Mouse (Mus musculus): ENCODE data around the gene Amhr2.

Amhr2 gene

DNA sequence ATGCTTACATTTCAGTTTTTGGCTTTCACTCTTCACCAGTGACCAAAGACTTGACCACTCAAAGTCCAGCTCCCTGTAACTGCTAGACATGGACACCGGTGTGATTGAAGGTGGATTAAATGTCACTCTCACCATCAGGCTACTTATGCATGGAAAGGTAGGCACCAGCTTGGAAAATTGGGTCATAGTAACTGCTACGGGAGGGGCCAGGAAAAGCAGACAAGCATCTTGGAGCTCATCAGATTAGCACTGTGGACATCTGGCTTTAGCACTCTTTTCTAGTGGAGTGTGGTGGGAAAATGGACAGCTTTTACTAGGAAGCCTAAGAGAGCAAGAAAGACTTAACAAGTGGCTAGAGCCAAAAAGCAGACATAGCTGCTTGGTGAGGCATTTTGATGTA lies 28.1 kb downstream of the Amhr2 start:
- no peak for DNase-seq

DNA sequence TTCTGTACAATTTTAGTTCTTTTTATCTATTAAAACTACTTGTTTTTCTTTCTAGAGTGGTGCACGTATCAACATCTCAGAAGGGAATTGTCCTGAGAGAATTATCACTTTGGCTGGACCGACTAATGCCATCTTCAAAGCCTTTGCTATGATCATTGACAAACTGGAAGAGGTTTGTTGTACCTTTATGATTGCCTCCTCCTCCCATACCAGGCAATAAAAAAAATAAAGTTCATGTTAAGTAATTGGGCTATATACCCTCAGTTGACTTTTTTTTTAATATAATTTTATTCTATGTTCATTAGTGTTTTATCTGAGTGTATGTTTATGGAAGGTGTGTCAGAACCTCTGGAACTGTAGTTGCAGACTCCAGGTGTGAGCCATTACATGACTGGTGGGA lies 29.4 kb downstream of the Amhr2 start:
- no peak for DNase-seq

DNA sequence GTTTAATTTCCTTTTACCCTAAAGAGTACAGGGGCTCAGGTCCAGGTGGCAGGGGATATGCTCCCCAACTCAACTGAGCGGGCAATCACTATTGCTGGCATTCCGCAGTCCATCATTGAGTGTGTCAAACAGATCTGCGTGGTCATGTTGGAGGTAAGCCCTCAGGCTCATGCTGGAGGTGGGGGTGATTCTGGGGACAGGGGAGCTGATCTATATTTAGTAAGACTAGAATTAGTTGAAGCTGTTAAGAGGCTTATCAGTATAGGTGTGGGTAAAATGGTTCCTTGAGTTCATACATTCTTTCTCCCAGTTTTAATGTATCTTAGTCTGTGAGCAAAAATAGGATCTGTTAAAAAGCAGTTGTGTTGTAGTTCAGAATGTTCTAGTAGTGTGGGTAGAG lies 38.0 kb downstream of the Amhr2 start:
- DNase-seq = no peak

DNA sequence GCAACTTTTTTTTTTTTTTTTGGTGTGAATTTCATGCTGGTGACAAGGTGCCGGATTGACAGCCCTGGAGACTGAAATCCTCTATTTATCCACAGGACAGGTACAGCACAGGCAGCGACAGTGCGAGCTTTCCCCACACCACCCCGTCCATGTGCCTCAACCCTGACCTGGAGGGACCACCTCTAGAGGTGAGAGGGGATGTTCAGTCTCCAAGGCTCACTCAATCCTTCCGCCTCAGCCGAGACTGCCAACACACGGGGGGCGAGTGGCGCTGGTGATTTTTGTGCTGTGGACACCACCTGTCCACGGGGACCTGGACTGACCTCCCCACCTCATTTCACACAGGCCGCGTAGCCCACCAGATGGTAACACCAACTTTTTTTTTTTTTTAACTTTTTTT lies 40.7 kb downstream of the Amhr2 start:
- no peak for DNase-seq

DNA sequence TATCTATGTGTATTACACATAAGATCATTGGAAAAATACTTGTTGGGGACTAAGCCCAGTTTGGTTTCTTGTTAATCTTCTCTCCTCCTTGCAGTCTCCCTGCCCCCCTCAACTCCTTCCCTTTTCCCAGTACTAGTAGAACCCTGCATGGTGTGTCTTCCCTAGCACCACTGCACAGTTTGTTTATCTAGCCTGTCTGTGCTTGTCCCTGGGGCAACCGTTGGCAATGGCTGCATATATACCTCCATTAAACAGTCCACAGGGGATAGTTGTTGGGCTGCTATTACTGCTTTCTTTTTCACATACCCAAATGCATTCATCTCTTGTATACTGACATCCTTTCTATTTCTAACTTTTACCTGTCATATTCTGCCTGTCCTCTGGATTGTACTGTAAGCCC lies 42.5 kb downstream of the Amhr2 start:
- no peak for DNase-seq

DNA sequence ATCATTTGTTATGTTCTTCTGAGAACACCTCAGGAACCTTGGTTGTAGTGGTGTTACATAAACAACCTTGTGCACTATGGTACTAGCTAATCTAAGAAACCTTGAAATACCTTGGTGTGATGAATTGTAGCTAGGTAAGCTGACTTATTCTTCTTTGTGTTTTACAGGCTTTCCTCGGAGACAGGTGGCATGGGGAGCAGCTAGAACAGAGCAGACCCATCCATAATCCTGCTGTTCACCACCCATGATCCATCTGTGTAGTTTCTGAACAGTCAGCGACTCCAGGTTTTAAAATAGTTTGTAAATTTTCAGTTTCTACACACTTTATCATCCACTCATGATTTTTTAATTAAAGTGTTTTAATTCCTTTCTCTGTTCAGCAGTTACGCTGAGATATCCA lies 53.2 kb downstream of the Amhr2 start:
- no peak for DNase-seq

DNA sequence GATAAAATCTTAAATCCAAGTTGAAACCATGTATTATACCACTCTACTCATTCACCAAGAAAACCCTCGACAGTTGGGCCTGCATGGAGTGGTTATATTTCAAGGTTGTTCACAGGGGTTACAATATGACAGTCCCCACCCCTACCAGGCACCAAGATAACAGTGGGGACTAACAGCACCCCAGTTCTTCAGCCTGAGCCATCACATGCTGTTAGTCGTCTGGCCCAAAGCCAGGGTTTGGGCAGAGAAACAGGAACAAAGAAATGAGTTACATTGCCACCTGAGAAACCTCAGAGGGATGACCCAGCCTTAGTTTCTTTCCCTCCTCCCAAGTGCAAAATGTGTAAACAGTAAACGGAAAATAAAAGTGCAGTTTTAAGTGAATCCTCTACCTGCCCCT lies 54.2 kb downstream of the Amhr2 start:
- no peak for DNase-seq

DNA sequence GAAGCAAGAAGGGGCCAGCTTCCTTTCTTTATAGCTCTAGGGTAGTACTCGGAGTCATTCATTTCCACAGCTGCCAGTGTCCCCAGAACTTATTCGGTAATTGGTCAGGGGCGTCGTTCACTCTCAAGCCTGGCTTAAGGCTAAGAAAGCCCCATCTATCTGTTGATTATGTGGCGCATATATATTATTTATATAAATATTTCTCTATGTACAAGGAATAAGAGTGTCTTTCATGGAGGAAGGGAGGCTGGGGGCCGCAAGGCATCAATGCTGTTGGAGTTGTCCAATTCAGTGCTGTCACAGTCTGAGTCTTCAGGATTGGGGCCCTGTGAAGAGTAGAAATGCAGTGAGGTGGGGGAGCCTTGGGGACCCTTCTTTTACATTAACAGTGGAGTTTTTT lies 54.7 kb downstream of the Amhr2 start:
- no peak for DNase-seq

DNA sequence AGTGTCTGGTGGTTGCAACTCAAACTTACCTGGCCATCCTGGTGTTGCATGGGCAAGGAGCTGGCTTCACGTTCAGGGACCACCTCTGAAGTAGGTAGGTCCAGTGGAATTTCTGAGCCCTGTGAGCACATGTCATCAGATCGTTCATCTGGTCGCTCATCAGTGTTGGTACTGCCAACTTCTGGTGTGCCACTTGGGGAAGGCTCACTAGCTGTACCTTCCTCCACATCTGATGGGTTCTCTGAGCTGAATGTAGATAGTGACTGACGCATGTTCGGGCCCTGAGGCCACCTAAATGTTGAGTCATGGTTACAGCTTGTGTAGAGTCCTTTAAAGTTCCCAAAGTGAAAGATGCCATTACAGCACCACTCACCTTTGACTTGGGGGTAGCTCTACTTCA lies 55.3 kb downstream of the Amhr2 start:
- DNase-seq = no peak

DNA sequence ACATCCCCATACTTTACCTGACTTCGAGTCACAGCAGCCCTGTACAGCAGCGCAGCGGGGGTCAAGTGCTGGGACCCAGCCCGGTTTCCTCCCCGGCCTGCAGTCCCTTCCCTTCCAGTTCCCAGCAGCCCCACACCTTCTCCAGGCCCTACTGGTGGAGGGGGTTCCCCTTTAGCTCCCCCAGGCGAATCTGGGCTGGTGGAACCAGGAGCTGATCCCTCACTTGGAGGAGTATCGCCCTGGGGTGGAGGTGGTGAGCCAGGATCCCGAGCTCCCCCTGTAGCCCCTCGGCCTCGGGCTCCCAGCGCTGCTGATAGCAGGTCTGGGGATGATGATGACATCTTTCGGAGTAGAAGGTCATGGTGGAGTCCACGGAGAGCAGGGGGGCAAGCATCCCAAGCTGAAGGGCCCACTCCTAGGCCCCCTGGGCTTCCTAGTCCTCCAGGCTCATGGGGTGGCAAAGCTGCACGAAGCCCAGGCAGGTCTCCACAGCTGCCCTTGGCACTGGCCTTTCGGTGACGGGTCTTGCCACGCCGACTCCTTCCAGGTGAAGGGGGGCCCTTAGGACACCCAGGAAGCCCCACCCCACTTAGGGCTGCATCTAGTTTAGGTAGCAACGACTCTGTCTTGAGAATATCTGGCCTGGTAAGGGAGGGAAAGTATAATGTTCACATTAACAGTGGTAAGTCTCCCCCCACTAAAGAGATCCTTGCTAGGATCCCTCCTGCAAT lies 56.1 kb downstream of the Amhr2 start:
- DNase-seq = no peak

DNA sequence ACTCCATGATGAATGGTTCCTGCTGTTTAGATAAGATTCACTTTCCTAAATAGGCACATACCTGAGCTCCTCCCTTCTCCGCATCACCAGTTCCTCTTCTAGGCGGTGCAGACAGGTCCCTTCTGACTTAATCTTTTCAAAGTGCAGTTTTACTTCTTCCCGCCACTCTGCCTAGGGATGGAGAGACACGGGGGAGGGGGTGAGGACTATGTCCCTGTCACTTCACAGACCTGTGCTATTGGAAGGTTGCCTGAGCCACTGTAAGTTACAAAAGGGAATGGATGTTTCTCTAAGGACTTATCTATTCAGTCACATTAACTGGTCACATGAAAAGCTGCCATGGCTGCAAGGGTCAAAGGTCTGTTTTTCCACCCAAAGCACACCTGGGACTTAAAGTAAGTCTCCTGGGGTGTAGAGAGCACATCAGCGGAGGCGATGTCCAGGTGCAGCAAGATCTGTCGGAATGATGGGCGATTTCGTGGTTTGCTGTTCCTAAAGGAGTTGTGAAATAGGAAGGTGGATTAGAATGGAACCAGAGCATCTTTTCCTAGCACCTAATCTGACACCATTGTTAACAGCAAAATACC lies 57.2 kb downstream of the Amhr2 start:
- no peak for DNase-seq

DNA sequence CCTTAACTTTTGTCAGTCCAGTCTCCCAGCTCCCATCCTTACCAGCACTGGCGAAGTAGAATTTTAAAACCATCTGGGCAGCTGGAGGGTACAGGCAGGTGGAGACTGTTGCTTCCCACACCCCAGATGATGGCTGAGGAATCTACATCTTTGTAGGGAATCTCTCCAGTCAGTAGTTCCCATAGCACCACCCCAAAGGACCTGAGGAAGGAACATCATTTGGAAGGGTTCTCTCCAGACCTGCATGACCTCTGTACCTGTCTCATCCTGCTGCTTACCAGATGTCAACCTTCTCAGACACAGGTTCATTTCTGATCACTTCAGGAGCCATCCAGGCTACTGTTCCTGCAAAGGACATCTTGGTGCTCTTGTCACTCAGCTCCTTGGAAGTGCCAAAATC lies 58.3 kb downstream of the Amhr2 start, which contains the start of gene Gm10337:
TSS of gene Gm10337 (plus strand) at position 276 of the 400 bp plus-strand sequence.
- DNase-seq = no peak

Data from kidney, adult 11 months (tissue).